Mouse (Mus musculus) heart, adult 9 months (tissue): ENCODE measurements around the gene Smarcad1.
"Not testable (repeated sequence)": the region's sequence is repeated elsewhere in the genome, so short reads cannot be mapped to it uniquely, and the experiment has no call there.

ENCODE experiments used
- DNase-seq, 2 experiments: peaks; one replicate each; pipeline ENCODE4 v3.0.0; 2022; ENCODE audit warnings: low spot score in 2 of 2

The Smarcad1 gene

DNA sequence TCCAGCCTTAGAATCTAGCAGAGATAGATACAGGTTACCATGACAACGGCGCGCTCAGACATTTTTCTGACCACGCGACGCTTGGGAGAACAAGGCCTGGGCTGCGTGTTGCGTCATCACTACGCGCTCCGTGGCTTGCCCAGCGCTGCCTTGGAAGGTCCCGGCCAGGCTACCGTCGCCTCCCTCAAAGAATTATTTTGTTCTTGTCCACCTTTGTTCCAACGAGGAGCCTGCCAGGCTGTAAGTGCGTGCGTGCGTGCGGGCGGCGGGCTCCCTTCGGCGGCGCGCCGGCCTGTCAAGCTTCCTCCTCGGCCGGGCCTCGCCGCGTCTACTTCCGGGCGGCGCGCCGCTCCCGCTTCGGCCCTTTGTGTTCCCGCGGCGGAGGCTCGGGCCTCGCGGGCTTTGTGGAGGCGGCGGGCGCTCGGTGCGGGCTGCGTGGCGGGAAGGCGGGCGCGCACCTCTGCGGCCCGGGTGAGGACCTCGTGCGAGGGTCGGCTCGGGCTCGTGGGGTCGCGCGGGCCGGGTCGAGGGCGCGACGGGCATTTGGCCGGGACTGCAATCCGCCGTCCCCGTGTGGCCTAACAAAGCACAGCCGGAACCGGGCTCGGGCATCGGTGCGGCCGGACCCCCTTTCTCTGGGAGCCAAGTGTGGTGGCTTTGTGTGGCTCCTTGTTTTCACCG is at the start of gene Smarcad1:
Smarcad1 (plus strand) TSS at position 93 of the 681 bp plus-strand sequence.
- peak; percentile 87 to 92 for DNase-seq

DNA sequence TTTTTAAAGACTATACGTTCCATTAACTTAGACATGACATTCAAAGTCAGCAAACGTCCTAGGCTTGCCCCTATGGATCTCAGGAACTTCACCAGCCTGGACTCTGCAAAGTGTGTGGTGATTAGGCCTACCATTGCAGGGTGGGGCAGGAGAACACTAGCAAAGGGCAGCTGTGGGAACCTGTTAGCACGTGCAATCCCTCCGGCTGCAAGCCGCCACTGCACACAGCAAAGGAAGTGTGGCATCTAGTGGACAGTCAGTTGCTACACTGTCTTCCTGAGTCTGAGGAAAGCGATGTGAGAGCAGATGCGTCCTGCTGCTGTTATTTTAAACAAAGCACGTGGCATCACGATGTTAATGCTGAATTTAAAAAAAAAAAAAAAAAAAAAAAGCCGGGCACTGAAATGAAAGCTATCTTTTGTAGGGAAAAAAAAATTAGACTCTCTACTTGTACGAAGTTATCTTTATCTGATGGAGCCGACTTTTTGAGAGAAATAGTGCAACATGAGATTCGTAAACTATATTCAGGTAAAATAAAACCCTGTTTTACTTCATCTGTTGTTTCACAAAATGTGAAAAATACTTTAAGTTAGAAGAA is 45.5 kb upstream of the Smarcad1 start:
- no peak for DNase-seq

DNA sequence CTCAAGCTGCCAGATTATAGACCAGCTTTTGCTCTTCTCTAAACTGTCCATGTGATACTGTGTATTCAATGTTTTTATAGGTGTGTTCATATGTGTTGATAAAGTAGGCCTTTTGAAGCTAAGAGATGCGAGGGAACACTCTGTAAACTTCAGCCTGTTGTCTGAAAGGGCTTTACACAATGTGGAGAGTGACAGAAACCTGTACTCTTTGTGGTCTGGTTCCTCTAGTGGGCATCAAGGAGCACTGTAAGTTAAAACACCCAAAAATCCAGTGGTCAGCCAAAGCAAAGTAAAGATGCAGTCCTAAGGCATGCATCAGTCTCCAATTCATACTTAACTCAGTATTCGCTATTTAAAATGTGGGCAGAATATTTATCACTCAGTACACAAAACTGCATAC is 44.6 kb upstream of the Smarcad1 start:
- no peak for DNase-seq

DNA sequence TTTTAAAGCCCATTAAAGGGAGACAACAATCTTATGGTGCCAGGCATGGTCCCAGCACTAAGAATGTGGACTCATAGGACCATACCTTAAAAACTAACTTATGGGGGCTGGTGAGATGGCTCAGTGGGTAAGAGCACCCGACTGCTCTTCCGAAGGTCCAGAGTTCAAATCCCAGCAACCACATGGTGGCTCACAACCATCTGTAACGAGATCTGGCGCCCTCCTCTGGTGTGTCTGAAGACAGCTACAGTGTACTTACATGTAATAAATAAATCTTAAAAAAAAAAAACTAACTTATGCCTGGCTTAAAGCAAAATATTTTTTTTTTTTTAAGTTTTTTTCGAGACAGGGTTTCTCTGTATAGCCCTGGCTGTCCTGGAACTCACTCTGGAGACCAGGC is 41.6 kb upstream of the Smarcad1 start:
- DNase-seq: not testable (repeated sequence)

DNA sequence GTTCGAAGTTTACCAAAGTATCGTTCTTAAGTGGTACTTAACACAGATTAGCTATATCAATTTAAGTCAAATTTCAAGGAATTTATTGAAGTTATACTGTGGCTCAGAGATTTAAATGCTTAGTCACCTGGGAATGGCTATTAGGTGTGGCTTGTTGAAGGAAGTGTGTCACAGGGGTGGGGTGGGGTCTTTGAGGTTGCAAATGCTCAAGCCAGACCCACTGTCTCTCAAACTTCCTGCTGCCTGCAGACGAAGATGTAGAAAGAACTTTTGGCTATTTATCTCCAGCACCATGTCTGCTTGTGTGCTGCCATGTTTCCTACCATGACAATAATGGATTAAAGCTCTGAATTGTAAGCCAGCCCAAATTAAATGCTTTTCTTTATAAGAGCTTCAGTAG is 40.2 kb upstream of the Smarcad1 start:
- no peak for DNase-seq

DNA sequence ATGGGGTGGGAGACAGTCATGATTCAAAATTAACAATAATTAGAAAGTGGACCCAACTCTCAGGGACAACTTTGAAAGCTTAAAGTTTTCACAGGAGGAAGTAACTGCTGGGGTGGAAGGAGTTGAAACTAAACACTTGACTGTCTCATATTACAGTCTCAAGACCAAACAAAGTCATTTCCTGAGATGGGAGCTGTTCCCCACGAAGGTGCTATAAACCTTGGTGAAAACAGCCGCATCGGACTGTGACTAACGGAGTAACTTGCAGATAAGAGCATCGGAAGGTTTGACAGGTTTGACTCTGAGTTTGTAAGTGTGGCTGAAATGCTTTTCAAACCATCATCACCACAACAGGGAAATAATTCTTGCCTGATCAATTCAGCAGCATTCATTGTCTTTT is 33.5 kb upstream of the Smarcad1 start:
- DNase-seq: no peak

DNA sequence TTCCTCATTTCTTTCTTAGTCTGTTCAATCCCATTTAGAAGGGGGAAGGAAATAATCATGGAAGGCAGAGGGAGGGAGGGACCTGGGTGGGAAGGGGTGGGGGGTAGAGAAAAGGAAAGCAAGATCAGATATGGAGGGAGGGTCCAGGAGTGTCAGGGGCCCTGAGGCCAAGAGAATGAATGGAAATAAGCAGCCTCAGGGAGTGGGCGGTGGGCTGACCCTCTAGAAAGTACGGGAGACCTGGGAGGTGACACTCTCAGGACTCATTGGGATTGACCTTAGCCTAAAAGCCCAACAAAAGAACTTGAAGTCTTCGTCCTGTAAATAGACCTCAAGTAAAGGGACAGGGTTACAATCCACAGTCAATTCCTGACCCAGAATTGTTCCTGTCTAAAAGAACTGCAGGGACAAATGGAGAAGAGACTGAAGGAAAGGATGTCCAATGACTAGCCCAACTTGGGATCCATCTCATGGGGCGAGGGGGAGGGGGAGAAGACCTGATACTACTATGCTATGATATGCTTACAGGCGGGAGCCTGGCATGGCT is 30.9 kb upstream of the Smarcad1 start:
- no peak for DNase-seq

DNA sequence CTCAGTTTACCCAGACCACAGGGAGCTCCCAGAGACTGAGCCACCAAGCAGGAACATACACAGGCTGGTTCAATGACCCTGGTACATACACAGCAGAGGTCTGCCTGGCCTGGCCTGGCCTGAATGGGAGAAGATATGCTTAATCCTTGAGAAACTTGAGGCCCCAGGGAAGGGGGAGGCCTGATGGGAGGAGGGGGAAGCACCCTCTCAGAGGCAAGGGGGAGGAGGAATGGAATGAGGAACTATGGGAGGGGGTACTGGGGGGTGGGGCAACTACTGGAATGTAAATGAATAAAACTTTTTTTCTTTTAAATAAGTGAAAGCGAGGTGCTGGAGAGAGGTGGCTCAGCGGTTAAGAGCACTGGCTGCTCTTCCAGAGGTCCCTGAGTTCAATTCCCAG is 30.2 kb upstream of the Smarcad1 start:
- DNase-seq: no peak

DNA sequence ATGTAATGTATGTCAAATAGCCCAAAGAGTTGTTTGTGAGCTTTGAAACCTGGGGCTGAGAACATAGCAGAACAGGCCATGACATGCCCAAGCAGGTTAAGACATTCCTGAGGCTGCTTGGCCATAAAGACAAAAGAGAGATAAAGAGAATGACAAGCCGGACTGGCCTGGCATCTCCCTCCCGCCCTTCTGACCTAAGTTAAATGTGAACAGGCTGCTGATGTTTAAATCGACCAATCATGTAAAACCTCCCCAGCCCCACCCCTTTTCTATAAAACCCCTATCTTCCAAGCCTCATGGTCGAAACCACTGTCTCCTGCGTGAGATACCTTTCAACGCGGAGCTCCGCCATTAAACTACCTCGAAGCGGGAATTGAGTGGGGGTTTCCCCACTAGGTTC is 24.8 kb upstream of the Smarcad1 start:
- DNase-seq: no peak

DNA sequence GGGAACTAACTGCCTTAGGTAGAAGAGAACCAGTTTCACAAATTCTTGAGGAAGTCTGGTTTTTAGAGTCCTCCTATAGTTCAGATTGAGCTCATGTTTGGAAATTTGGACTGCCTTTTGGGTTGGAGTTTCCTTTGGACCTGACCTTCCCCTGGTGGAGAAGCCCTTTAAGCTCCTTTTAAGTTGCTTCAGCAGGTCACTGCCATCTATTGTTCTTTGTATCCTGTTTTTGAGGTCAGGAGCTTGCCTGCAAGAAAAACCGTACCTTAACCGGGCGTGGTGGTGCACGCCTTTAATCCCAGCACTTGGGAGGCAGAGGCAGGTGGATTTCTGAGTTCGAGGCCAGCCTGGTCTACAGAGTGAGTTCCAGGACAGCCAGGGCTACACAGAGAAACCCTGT is 23.4 kb upstream of the Smarcad1 start:
- DNase-seq: not testable (repeated sequence)

DNA sequence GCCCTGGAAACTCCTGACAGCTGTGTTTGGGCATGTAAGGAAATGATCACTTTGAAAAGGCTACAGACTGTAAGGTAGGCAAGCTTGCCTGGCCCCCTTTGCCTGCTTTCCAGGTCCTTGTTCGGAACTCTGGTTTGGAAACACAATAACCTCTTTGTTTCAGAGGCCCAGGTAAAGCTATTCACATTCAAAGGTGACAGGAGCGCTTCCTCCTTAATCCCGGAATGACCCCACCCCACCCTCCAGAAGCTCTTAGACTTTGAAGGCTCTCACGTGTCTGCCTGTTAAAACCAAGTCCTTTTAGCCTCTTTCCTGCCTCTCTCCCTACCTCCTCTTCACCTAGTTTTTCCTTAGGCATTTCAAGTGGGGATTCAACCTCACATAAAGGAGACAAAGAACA is 20.5 kb upstream of the Smarcad1 start:
- DNase-seq: no peak

DNA sequence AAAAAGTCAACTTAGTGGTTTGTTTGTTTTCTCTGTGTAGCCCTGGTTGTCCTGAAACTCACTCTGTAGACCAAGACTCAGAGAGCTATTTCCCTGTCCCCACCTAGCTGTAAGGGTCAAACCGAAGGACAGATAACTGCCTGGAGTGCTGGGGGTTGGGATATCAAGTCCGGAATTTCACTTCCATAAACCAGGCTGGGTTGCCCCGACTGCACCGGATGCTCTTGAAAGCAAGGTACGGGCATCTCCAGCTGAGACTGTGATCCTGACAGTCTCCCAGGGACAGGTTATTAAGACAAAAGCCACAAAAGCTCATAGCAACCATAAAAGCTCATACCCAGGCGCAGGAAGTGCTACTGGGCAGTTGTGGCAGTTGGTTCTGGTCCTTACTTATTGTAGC is 19.3 kb upstream of the Smarcad1 start:
- DNase-seq: no peak

DNA sequence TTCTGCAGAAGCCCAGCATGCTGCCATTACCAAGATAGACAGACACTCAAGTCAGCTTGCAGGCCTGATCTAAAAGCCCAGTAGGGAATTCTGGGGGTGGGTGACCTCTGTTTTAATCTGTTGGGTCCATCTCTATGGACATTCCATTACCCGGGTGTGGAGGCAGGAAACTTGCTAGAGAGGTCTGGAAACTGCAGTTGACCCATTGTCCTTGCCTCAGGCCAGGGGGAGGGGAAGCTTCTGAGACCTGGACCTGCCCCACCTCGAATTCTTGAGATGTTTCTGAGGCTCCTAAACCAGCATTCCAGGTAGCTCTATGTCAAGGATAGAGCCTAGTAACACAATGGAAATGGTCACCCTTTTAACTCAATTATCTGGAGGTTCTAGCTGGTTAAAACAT is 17.7 kb upstream of the Smarcad1 start:
- DNase-seq: no peak

DNA sequence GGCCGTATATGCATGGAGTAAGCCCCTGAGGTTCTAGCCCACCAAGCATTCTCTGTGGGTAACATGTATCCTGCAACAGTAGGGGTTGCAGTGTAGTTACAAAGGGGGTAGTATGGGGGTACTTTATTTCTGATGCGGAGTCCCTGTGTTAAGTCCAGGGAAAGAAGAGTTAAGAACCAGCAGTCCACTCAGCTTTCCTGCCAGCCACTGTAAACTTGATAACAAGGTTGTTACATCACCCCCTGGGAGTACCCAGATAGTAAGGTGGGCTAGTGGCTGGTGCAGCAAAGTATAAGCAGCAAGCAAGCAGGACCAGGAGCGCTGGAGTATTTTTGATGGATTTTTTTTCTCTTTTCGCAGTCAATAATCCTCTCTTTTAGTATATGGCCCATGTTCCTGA is 17.3 kb upstream of the Smarcad1 start:
- no peak for DNase-seq

DNA sequence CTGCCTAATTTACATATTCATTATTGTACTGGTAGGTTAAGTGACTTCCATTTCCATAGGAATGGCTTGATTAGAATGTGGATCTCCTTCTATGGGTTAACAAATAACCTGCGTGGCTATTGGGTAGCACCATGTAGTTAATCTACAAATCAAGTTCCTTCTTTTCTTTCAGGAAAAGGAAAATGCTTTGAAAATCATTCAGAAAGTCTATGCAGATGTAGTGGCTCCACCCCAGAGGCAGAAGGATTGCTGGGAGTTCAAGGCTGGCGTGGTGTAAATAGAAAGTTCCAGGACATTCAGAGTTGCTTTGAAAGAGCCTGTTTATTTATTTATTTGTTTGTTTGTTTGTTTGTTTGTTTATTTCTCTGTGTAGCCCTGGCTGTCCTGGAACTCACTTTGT is 7.7 kb upstream of the Smarcad1 start:
- no peak for DNase-seq

DNA sequence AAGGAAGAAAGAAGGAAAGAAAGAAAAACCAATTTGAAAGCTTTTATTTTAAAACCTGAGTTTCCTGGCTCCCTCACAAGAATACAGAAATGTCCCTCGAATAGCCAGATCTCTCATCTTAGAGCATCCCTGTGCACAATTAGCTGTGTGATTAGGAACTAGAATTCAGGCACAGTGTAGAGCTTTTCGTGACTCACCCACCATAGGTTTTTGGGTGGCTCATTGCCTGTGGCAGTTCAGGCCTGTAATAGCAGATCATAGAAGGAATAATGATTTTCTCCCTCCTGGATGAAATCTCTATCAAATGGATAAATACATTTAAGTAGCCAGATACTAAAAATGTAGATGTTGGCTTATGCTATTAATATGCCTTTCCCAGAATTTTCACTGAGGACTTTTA is 6.9 kb upstream of the Smarcad1 start:
- DNase-seq: no peak

DNA sequence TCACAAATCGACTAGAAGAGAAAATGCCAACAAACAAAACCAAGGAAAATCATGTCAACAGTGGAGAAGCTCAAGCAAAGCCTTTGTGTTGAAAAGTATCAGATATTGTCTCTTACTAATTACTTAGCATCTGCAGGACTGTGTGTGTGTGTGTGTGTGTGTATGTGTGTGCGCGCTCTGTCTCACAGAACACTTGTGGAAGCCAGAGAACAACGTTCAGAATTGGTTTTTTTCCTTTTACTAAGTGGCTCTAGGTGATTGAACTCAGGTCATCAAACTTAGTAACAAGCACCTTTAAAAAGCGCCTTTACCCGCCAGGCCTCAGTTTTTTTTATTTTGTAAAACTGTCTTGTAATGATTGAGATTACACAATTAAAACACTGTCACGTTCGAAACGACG is 451 bp upstream of the Smarcad1 start:
- no peak for DNase-seq

DNA sequence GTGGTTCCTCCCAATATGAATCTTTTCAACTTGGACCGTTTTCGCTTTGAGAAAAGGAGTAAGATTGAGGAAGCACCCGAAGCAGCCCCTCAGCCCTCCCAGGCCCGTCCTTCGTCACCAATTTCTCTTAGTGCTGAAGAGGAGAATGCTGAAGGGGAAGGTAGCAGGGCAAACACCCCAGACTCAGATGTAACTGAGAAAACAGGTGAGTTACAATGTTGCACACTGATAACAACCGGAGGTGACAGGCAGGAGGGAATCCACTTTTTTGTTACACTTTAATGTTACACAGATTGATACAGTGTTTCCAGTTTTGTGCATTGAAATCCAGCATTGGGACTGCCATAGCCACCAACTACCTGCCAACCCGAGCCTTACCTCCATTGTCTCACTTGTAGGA is 858 bp downstream of the Smarcad1 start:
- peak in 1 of 2 experiments; percentile 3 for DNase-seq

DNA sequence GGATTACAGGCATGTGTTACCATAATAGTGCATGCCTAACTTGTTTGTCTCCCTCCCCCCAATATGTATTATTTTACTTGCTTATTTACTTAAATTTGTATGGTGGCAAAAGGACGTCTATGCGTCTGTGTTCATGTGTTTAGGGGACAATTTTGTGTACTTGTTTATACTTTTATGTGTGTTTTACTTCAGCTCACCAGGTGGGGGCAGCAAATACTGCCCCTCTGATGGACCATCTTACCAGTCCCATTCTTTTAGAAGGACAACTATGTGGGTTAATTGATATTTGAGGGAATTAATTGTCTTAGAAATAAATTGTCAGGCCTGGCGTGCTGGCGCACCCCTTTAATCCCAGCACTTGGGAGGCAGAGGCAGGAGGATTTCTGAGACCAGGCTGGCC is 6.7 kb downstream of the Smarcad1 start:
- no peak for DNase-seq

DNA sequence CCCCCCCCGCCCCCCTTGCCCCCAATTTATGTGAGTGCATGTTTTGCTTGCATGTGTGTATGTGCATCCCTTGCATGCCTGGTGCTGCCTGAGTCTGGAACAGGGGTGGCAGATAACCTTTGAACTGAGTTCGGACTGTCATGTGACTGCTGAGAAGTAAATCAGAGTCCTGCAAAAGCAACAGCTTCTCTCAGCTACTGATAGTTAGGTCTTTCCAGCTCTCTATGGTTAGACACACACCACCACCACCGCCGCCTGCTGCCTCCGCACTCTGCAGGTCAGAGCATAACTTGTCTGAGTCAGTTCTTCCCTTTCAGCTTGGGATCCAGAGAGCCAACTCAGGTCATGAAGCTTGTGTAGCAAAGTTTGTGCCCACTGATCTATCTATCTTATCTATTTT is 14.2 kb downstream of the Smarcad1 start:
- no peak for DNase-seq

DNA sequence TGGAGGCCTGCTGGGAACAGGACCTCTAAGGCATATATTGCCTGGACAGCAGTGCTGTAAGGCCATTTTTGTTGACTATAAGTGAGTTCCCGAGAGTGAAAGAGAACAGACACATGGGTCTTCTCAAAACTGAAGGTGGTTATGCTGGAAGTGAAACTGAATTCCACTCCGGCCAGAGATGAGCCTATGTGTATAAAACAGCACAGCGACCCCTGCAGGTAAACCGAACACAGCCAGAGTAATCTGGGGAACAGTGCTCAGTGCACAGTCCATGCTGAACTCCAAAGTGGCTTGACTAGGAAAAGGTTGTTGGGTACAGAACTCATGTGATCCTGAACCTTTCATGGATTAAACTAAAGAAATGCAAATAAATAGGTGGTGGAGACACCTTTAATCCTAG is 14.8 kb downstream of the Smarcad1 start:
- not testable (repeated sequence) for DNase-seq

DNA sequence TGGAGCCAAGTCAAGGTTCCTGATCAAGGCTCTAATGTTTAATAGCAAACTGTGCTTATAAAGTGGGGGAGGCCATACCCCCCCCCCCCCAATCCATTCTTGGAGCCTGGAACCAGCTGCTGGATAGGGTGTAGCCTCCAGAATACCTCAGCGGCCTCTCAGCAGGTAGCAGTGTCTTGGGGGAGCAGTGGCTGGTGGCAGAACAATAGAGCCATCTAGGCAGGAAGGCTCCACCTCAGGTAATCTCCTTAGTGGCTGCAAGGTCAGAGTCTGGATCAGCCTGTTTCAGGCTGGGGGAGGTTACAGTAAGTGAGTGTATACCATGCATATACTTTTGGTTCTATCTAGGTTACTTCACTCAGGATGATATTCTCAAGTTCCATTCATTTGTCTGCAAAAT is 18.7 kb downstream of the Smarcad1 start:
- DNase-seq: no peak

DNA sequence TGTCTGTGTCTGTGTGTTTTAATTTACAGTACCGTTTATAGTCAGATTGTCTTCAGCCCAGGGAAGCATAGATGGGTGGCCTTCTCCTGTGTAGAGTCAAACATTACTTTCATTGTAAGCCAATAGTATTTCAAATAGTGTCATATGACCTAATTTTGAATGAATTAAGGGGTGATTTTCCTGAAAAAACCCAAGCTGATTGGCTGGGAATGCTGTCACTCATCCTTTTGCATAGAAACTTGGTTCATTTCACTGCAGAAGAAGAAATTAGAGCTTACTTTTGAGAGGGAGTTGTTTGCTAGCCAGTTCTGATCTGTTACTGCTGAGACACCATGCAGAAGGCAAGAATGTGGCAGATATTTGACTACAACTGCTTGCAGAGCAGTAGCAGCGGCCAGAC is 32.8 kb downstream of the Smarcad1 start:
- no peak for DNase-seq

DNA sequence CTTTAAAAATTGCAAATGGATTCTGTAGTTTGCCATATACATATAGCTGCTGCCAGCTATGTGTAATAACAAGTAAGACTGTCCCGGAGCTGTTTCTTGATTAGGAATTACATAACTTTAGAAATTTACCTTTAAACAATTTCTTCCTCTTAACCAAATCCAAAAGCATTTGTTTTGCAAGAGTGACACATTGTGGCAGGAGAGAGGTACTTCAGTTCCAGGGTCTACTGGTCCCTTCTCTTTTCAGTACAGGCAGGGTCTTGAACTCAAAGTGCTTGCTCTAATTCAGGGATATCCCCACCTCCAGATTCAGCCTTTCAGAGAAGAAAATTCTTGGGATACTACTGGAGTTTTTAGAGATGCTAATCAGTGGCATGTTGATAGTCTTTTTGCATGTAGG is 36.8 kb downstream of the Smarcad1 start:
- no peak for DNase-seq
